Mouse (Mus musculus) lung, adult 18-20 months (tissue): ENCODE data around the gene Prkcq.

ENCODE experiments used
- DNase-seq, 2 experiments: peaks; one replicate each; pipeline ENCODE4 v3.0.0; 2022; ENCODE audit warnings: mixed read lengths in 2 of 2

Prkcq gene

DNA sequence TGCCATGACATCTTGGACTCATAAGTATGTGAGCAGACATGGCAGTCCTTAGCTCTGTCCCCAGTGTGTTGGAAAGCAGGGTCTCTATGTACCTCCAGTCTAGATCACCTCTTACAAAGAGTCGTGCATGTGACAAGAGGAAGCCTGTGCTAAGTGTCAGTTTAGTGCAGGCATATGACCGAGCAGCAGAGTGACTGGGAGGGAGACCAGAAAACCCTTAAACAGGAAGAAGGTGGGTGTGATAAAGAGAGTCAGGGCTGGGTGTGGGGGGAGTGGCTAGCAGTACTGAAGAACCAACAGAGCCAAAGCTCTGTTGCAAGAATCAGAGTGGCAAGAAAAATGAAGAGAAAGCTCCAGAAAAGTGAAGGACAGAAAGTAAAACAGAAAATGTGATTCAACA is 15.3 kb downstream of the Prkcq start:
- peak in 1 of 2 experiments; percentile 18 for DNase-seq

DNA sequence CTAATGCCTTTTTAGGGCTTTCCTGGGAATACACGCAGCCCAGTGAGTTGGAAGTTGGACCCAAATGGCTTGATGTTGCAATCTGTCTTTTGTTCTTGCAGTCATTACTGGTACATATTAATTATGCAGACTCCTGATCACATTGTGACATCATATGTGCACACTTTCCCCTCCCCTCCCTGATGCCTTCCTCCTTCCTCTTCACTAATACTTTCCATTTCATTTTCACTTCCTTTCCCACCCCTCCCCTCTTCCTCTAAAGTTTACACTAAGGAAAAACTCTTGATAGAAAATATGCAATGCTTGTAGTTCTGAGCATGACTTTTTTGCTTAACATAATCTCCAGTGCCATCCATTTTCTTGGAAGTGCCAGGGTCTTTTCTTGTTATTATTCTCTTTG is 16.4 kb downstream of the Prkcq start:
- no peak for DNase-seq

DNA sequence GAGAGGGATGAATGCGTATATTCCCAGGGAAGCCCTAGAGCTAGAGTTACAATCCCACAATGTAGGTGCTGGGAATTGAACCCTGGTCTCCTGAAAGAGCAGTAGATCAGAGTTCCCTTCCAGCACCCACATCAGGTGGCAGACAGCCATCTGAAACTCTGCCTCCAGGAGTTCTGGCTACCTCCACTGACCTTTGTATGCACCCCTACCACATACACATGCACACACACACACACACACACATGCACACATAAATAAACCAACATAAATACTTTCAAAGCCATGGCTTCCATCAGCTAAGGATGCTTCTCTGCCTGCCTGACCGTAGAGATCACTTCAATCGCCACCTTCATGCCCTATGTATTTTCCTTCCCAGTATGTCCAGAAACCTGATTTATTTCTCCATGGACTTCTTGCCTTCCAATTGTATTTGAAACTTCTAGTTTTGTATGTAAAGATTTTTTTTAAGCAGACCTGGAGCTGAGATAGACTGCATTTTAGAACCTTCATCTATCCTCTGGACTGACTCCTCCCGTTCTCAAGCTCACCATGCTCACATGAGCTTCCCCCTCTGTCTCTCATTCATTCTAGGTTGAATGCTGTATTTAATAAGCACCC is 17.4 kb downstream of the Prkcq start:
- DNase-seq: no peak

DNA sequence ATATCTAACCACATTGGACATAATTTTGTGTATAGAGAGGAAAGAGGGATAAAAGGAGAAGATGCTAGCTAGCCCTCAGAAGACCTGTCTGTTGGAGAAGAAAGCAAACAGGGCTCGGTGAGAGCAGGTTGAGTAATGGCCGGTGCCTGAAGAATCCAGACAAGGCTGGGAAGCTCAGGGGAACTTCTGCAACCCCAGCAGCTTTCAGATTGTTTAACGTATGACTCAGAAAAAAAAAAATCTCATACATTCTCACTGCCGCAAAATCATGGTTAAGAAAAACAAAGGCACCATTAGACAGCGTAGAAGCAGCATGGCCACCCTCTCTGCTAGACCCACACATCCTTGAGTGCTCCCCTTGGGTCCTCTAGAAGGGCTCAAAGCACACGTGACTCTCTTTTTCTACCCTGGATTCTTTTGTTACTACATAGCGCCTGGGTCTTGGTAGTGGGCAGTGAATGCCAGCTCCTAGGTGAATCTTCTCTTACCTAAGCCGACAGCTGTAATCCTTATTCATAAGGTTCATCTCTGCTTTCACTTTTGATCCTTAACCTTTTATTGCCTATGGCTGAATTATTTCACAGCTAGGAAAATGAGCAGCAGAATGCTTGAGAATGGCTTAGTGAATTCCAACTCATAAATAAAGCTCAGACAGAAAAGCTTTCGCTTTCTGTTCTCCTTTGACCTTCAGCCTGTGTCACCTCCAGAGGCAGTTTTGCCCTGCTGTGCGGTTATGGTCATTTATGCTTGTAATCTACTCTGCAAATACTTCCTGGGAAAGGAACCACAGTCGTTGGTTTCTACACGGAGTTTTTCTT is 20.6 kb downstream of the Prkcq start:
- no peak for DNase-seq

DNA sequence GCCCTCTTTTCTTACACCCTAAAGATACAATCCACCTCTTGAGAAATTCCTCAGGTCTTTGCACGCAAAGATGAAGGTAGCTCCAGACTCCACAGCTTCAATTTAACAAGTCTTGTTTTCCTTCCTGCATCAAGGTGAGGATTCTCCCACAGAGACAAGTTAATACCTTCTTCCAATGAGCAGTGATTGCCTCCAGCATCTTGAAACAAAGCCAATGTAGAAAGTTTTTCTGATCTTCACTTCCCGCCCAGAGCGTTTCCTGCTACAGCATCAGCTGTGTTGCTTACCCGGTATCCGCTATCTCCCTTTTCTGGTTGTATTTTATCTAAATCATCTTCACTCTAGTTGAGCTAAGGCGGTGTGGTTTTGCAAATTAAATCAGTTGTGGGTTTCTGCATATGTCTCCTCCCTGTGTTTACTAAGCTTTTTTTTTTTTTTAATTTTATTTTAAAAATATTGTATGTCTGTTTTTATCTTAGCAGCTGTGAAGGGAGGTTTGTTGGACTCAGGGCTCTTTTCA is 21.3 kb downstream of the Prkcq start:
- DNase-seq: no peak

DNA sequence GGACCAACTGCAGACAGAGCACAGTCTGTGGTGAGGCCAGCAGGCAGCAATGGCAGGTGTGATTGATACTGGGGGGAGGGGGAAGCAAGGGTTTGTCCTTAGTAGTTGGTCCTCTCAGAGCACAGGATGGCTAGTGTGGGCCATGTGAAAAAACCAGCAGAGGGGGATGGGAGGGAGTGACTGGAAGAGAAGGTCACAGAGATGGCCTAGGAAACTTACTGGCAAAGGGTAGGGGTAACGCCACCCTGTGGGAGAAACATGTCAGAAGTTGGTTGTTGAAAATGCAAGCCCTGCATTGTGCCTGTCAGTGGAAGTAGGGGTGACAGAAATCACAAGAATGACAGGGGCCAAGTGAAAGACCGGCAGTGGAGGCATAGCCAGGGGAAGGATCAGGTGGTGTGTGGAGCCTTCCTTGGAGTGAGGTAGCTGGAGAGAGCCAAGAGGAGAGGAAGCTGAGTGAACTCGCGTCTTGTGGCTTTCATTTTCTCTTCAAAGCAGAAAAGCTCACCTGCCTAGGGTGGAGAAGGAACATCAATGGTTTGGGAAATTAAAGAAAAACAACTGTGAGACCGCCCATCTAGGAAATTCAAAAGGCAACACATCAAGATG is 22.9 kb downstream of the Prkcq start:
- no peak for DNase-seq

DNA sequence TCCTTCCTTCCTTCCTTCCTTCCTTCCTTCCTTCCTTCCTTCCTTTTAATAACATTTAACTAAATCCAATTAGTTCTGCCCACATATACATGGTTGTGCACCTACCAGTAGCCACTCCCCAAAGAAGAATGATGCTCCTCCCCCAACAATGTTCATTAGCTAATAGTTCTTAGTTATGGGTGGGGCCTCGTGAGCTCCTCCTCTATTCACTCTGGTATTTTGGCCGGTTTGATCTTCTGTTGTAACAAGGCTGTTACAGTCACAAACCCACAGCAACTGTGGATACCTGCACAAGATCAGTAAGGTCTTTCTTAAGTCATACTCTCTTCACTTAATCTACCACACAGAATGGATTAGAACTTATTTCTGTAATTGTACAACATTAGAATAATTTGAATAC is 24.2 kb downstream of the Prkcq start:
- no peak for DNase-seq

DNA sequence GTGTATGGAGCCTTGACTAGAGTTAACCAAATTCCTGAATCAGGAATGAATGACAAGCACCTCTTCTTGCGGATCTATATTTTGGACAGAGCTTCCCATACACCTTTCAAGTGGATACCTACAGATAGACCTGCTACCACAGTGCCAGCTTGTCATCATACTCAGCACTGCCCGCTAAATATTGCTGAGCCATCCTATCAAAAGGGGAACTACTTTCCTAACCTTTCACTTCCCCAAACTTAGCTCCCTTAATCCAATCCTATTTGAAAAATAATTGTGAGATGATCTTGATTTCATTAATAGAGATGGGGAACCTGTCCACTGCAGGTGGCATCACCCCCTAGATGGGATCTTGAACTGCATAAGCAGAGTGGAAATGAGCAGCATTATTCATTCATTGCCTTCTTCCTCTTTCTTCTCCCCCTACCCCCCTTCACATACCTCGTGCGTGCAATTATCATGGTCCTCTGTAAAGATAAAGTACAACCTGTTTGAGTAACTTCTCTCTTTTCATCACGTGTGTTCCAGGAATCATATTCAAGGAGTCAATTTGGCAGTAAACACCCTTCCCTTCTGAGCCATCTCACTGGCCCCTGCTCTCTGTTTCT is 25.1 kb downstream of the Prkcq start:
- no peak for DNase-seq

DNA sequence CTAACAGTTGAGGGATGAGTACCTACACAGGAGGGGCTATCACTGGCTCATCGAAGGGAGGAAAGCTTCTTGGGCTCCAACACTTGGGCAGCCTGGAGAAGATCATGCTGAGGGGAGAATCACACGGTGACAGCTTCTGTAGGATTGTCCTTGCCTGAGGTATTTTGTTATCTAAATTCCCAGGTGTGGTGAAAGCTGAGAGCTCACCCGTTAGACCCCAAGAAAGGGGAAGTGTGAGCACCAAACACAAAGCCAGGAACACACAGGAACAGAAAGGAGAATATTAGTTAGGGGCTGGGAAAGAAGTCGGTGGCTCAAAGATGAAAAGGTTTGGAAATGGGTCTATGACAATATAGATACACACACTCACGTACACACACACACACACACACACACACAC is 27.7 kb downstream of the Prkcq start:
- no peak for DNase-seq

DNA sequence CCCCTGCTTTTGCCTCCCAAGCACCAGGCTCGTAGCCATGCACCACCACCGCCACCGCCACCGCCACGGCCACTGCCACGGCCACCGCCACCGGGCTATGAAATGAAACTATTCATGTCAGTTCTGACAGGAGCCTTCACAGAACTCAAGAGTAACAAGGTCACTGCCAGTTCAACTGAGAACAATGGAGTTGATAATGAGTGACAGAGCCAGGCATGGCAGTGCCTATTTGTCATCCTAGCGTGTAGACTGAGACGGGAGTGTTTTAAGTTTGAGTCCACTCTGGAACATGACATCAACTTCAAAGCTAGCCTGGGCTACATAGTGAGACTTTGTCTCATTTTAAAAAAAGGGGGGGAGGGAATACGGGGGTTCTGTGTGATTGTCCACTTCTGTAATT is 30.9 kb downstream of the Prkcq start:
- no peak for DNase-seq

DNA sequence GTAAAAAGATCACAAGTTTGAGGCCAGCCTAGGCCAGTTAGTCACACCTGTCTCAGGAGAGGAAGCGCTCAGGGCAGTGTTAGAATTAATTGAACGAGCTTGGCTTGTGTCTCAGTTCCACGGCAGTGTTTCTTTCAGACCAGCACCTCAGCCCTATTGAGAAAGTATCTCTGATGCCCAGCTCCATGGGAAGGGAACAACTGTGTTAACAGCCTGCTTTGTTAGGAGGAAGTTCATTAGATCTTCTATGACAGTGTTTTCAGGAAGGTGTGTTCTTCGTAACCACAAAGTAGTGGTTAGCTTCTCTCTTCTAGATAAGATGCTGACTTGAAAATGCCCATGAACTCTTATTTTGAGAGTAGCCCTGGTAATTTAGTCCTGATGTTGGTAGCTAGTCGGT is 31.4 kb downstream of the Prkcq start:
- no peak for DNase-seq

DNA sequence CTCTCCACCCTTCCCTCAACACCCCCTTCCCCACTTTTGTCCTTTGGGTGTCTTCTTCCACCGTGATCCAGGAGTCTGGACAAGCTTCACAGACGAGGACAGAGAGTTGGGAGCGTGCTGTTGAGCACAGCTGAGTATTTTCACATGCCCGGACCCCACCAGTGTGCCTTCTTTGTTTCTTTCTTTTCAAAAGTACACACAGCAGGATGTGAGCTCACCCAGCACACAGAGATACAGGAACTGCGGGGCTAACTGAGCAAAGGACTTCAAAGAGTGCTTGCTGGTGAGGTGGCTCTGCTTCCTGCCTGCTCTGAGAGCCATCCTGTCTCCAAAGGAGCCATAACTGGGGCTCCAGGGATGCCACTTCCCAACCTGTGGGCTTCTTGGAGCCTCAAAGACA is 32.3 kb downstream of the Prkcq start:
- DNase-seq: no peak

DNA sequence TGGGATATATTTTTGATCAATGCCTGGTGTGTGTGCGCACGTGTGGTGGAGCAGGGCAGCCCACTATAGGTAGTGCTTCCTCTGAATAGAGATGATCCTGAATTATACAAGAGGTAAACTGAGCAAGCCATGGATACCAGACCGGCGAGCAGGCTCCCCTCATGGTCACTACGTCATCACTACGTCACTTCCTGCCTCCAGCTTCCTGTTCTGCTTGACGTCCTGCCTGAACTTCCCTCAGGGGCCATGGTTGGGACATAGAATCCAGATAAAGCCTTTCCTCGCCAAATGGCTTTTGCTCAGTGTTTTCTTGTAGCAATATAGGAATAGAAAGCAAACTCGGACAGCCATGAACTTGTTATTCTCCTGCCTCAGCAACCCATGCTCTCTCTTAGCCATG is 33.1 kb downstream of the Prkcq start:
- no peak for DNase-seq

DNA sequence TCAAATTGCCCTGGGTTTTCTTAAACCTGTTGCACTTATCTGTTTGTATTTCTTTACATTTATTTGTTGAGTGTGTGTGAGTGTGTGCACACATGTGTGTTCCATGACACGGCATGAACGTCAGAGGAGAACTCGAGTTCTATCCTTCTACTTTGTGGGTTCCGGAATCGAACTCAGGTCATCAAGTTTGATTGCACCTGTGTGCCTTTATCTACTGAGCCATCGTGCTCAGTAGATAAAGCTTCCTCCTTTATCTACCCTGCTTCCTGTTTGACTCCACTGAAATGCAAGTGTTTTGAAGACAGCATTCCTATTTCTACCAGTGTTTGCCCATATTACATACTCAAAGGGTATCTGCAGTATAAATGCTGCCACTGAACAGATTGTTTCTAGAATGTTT is 33.8 kb downstream of the Prkcq start:
- DNase-seq: no peak

DNA sequence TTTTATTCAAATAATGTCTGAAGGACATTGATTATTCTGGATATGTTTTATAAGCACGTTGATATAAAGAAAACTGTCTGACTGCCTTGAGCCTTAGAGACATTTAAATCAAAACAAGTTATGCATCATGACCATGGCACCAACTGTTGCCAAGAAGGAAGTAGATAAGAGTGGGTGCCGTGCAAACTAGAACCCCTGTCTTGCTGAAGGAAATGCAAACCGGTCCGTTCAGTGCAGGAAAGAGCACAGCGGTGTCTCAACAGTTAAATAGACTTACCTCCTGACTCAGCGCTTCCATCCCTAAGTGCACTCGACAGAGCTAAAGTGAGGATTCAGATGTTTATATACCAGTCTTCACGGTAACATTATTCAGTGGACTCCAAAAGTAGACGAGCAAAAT is 36.4 kb downstream of the Prkcq start:
- DNase-seq: no peak

DNA sequence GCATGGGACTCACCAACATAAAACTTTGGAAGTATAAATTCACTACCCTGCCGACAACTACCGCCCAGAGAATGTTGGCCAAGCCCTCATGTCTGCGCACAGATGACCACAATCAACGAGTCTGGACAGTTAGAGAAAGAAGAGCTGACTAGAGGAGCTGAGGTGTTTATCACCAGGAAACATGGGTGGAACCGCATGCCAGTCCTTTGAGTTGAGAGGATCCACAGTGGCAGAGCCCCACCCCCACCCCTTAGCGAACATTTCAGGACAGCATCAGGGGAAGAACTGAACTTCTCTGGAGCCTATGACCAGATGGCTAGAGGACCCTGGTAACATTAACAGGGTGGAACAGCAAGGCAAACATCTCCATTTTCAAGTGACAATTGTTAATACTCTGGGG is 37.4 kb downstream of the Prkcq start:
- DNase-seq: no peak

DNA sequence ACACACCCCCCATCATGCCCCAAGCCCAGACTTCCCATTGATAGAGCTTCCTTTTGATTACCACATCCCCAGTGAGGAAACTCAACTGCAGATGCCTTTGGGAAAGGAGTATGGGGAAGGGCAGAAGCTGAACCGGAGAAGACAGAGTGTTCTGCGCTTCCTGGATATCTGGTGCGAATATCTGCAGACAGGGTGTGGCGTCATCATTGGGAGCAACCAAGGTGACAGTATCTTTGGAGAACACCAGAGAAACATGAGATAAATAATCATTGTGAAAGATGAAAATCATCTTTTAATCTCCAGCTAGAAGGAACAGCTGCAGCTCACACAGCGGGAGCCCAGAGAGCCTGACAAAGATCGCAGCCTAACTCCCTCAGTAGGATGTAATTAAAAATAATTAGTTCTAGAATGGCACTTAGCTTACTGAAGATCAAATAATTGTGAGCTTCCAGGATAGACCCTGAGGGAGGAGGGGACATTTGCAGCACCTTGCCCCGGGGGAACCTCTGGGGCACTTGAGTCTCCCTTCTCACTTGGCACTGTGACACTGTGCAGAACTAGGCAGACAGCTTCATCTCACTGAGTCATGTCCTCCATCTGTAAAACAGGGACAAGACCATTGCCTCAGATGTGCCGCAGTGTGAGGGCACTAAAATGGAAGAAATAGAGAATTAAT is 38.5 kb downstream of the Prkcq start:
- DNase-seq: no peak

DNA sequence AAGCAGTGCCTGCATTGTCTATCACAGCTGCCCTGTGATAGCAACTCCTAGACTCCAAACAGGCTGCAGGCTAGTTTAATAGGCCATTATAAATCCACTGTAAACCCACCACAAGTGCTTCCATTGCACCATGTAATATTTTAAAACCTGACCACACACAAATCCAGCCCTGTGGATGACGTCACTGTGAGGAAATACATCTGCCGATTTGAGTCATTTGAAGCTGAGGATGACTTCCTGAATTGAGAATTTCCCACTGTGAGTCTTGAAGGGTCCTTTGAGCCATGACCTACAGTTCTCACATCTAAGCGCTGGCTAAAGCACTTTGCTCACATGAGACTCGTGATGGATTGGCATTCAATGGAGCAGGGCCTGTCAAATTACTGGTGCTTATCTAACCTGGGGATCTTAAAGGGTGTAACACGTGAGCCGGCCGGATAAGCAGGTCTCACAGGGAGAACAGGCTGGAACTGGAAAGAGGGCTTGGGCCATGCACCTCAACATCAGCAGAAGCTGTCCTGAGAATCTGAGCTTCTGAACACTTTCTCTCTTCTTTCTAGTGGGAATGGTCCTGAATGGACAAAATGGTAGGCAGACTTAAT is 40.2 kb downstream of the Prkcq start:
- no peak for DNase-seq

DNA sequence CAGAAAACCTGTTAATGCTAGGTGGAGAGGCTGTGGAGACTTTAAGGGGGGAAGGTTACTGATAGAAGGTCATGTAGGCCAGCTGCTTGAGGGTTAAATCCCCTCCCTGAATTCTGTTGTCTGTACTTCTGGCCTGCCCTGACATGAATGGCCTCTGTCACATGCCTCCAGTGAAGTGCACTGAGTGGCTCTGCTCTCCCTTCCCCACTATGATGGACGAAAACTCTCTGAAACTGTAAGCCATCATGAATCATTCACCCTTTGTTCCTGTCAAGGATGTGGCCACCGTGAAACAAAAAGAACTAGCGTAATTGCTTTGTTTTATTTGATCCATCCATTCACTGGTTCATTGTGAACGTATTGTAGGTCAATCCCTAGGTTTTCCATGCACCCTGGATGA is 44.5 kb downstream of the Prkcq start:
- DNase-seq: no peak

DNA sequence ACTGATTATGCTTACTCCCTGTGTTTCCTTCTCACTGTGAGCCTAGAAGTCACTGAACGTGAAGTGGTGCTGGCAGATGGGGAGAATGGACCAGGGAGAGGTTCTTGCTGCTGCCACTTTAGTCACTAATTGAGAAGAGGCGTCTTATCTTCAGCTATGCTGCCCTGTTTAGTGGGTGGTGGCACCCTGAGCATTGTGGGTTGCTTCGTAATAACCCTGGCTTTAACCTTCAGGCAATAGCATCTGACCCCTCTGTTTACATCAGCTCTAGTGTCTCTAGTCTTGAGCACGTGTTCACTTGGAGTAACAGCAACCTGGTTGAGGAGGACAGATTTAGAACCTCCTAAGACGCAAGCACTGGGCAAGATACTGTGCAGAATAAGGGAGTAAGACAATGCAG is 44.9 kb downstream of the Prkcq start:
- DNase-seq: no peak

DNA sequence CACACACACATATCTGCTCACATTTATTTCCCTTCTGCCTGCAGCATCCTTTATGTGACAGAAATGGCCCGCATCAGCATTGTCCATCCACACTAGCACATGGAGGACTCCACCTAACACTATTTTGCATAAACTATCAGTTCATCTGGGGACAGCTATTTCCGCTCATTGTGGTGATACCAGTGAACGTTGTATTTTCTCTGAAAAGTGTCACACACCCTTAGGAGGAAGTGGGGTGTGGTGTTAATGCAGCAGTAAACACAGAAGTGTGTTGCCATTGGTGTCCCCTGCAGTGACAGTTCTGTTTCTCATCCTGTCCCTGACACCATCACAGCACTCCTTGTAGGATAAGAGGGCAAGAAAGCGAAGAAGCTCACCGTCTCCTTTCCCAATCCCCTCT is 46.2 kb downstream of the Prkcq start:
- peak in 1 of 2 experiments; percentile 41 for DNase-seq

DNA sequence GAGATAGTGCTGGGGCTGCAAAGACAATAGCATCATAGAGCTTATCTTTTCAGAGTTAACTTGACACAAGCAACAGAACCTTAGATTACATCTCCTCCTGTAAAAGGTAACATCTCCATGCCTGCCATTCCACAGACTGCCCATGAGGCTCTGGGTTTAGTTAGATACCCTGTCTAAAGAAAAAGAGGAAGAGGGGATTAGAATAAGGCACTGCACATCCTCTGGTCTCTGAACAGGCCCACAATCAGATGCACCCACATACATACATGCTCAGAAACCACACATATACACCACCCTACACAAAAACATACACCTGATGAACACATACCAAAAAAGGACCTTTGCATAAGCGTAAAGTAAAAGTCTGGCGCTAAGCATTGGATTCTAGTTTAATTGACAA is 47.4 kb downstream of the Prkcq start:
- no peak for DNase-seq
